Mouse (Mus musculus) forebrain, embryonic 14.5 days (tissue): Measurements from ENCODE around the gene Tmem104. TPM values are rescaled to one million over a fixed set of nuclear protein-coding genes. Genes with fewer than 3 reads are reported as not detected.

Experiments used
- ATAC-seq: fragments of 200-750 bp; cut with Nextera tagmentation; 2 replicates; pipeline ENCODE4 v1.8.0; 2017; ENCODE audit warnings: mild to moderate bottlenecking, moderate library complexity
- DNase-seq: peaks from one replicate; pipeline ENCODE4 v3.0.0-alpha.2; 2015; ENCODE audit warnings: low spot score
- H3K27ac ChIP-seq: fragments of 300-500 bp; sonication (generic); 2 replicates; pipeline ENCODE4 v1.5.1; 2014; ENCODE audit warnings: low read depth, mild to moderate bottlenecking, control low read depth, low read length, moderate library complexity
- H3K27me3 ChIP-seq: fragments of 300-500 bp; sonication (generic); replicated peaks from 2 replicates; pipeline ENCODE4 v1.6.1; 2014; ENCODE audit warnings: low read length, control low read depth, mixed read lengths; ENCODE audit not compliant: control insufficient read depth, insufficient read depth
- H3K36me3 ChIP-seq: fragments of 300-500 bp; sonication (generic); 2 replicates; pipeline ENCODE4 v1.6.1; 2014; ENCODE audit warnings: low read length, control low read depth; ENCODE audit not compliant: control insufficient read depth, insufficient read depth
- H3K4me1 ChIP-seq: fragments of 300-500 bp; sonication (generic); 2 replicates; pipeline ENCODE4 v1.6.1; 2014; ENCODE audit warnings: antibody characterized with exemption, low read length, control low read depth; ENCODE audit not compliant: control insufficient read depth, insufficient read depth
- H3K4me2 ChIP-seq: fragments of 300-500 bp; sonication (generic); 2 replicates; pipeline ENCODE4 v1.6.1; 2014; ENCODE audit warnings: mild to moderate bottlenecking, control low read depth, low read length
- H3K4me3 ChIP-seq: fragments of 300-500 bp; sonication (generic); 2 replicates; pipeline ENCODE4 v1.5.1; 2014; ENCODE audit warnings: low read depth, low read length, control low read depth
- H3K9ac ChIP-seq: fragments of 300-500 bp; sonication (generic); 2 replicates; pipeline ENCODE4 v1.6.1; 2014; ENCODE audit warnings: mild to moderate bottlenecking, low read length, control low read depth, moderate library complexity
- H3K9me3 ChIP-seq: fragments of 300-500 bp; sonication (generic); replicated peaks from 2 replicates; pipeline ENCODE4 v1.6.1; 2016; ENCODE audit warnings: low read length, control low read depth, mixed read lengths; ENCODE audit not compliant: control insufficient read depth
- WGBS: fragments of 180-500 bp; shearing (Covaris S2); extraction: QIAGEN DNeasy Blood & Tissue Kit; methylation state at CpG from one replicate; pipeline ENCODE4 v1.1.7; 2014; 5-methylcytosine and 5-hydroxymethylcytosine counted together
- polyA plus RNA-seq: library from polyadenylated mRNA; unstranded; fragments of >200 nt; fragmentation: Nextera tagmentation; extraction: Ambion mirVana; gene quantifications from 2 replicates; pipeline ENCODE4 v1.2.1, GENCODE M21; 2014

The Tmem104 gene
- polyA plus RNA-seq, 1 experiment from 2014 or later: 6.3 TPM

DNA sequence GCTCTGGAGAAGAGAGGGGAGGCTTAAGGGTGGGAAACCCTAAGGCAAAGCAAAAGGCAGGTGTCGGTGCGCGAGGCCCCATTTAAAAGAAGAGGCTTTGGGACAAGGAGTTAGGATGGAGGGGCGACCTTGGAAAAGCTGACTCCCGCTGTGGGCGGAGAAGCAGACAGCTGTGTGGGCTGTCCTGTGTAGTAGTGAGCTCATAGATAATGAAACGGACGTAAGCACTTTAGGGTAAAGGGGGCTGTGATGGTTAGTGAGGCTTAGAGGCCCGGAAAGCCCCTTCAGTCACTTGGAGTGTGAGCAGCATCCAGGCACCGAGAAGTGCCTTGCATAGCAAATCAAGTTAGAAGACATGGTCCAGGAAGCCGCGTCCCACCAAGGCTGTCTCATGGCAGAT, 406 bp downstream of the Tmem104 start, which contains the start of gene Nat9:
Nat9 (minus strand) TSS at position 167 of the 400 bp plus-strand sequence.
- peak within 1 kb of the TSS; percentile 54 for H3K4me2 ChIP-seq
- 9% methylated on average over 12 of the region's 12 CpGs for WGBS

DNA sequence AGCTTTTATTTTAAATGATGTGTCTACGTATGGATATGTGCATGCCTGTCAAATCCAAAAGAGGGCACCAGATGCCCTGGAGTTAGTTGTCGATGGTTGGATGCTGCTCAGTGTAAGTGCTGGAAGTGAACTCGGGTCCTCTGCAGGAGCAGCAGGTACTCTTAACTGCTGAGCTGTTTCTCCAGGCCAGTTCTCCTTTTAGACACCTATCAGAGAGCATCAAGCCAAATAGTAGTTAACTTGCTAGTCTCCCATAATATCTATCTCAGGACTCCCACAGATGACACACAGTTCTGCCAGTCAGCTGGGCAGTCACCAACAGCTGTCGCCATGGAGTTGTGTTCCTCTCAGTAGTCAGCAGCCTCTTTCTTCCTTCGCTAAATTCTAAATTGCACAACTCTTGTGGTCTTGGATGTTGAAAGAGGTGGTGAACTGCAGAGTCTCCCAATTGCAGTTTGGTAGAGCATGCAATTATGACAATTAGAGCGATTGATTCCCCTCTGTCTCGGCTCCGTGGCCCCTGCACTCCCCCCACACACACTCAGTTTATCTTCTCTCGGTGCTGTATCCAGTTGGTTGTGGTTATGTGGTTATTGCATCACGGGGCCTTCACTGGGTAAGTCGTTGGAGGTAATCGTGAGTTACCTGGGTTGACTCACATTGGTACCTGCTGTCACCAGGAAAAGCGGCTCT, 1.4 kb downstream of the Tmem104 start:
- no peak for DNase-seq
- Histone ChIP-seq H3K9me3 (no peaks in the 10 kb centered on the region), H3K4me1 (0 out of 2 replicates have a peak, but pooled peaks cover 2% of the 10 kb centered on the region), H3K9ac (no peak overlapping the region), H3K27me3 (no peaks in the 10 kb centered on the region), H3K27ac (no peak overlapping the region; the same call in 1 of the 2 replicates), H3K36me3 (peaks cover 4% of the 10 kb centered on the region; the same call in 1 of the 2 replicates), H3K4me3 (no peak overlapping the region), H3K4me2 (no peak overlapping the region; the same call in 1 of the 2 replicates)
- no peak for ATAC-seq
- 83% methylated on average over 13 of the region's 13 CpGs for WGBS

More for the DNA sequence above, 406 bp downstream of the Tmem104 start, which contains the start of gene Nat9:
- Histone ChIP-seq H3K27ac (peak within 1 kb of the TSS; percentile 58), H3K27me3 (no peaks in the 10 kb centered on the region), H3K9me3 (no peaks in the 10 kb centered on the region), H3K9ac (peak within 1 kb of the TSS; percentile 64), H3K36me3 (peaks cover 4% of the 10 kb centered on the region; the same call in 1 of the 2 replicates), H3K4me1 (0 out of 2 replicates have a peak, but pooled peaks cover 2% of the 10 kb centered on the region), H3K4me3 (peak within 1 kb of the TSS; percentile 38)
- DNase-seq (no peak), ATAC-seq (no peak; the same call in 1 of the 2 replicates)

DNA sequence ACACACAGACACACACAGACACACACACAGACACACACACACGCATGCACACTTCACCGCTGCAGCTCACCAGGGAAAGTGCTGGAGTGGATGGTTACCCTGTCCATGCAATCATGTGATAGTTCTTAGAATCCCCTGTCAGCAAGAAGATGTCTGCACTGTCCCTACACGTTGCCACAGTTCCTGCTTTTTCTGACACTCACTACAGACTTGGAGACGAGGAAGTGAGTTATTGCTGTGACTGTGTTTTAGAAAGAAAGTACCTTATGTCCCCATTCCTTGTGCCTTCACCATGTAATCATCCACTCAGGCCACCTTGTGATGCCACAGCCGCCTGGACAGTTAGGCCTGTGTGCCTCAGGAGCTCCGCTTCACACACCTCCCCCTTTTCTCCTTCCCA, 2.0 kb downstream of the Tmem104 start:
- DNase-seq: no peak

DNA sequence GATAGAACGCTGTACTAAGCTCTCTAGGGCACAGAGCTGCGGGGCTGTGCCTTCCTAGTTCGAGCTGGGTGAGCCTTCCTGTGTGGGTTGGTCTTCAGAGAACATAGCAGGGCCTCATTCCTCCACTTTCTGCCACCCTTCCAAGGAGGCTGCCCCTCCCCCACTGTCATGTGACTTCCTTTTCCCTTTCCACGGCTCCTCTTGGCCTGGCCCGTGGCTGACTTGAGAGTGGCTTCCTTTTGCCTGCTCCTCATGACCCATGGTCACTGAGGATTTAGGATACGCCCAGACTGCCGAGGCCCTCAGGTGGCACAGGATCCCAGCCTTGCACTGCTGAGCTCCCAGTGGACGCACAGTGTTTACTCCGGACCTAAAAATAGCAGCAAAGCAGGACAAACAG, 4.9 kb downstream of the Tmem104 start:
- Histone ChIP-seq H3K4me1 (0 out of 2 replicates have a peak, but pooled peaks cover 2% of the 10 kb centered on the region), H3K4me3 (no peak overlapping the region), H3K36me3 (peaks cover 4% of the 10 kb centered on the region; the same call in 1 of the 2 replicates), H3K9me3 (no peaks in the 10 kb centered on the region), H3K9ac (no peak overlapping the region), H3K27ac (no peak overlapping the region), H3K4me2 (no peak overlapping the region), H3K27me3 (no peaks in the 10 kb centered on the region)
- ATAC-seq (no peak), DNase-seq (no peak)
- WGBS: 79% methylated on average over 9 of the region's 9 CpGs

More for the DNA sequence above, 2.0 kb downstream of the Tmem104 start:
- 0 out of 2 replicates have a peak, but pooled peaks cover 2% of the 10 kb centered on the region for H3K4me1 ChIP-seq
- H3K9ac ChIP-seq: no peak overlapping the region
- no peak overlapping the region for H3K27ac ChIP-seq
- no peak overlapping the region for H3K4me3 ChIP-seq
- WGBS: 88% methylated on average over 6 of the region's 6 CpGs
- no peak overlapping the region for H3K4me2 ChIP-seq
- no peak for ATAC-seq
- peaks cover 4% of the 10 kb centered on the region; the same call in 1 of the 2 replicates for H3K36me3 ChIP-seq
- no peaks in the 10 kb centered on the region for H3K27me3 ChIP-seq
- no peaks in the 10 kb centered on the region for H3K9me3 ChIP-seq

DNA sequence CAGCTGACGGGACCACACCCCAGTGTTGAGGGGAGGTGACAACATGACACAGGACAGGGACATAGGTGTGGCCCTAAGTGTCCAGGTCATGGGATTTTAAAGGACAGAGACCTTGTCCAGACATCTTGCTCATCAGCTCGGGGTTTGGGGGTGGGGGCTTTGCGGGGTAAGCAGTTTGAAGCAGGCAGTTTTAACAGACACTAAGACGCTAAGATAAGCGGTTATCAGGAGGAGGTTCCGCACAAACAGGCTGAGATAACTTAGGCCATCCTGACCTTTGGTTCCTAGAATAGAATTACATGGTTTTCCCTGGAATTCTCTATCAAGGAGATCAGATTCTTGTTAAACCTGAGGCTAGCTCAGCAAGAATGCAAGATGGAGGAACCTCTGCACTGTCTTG, 7.4 kb downstream of the Tmem104 start:
- Histone ChIP-seq H3K36me3 (peaks cover 4% of the 10 kb centered on the region; the same call in 1 of the 2 replicates), H3K4me2 (no peak overlapping the region), H3K9me3 (no peaks in the 10 kb centered on the region), H3K27me3 (no peaks in the 10 kb centered on the region), H3K9ac (no peak overlapping the region), H3K27ac (no peak overlapping the region), H3K4me3 (no peak overlapping the region), H3K4me1 (no peaks in the 10 kb centered on the region)
- no peak for ATAC-seq
- 91% methylated on average over 6 of the region's 6 CpGs for WGBS
- DNase-seq: no peak

DNA sequence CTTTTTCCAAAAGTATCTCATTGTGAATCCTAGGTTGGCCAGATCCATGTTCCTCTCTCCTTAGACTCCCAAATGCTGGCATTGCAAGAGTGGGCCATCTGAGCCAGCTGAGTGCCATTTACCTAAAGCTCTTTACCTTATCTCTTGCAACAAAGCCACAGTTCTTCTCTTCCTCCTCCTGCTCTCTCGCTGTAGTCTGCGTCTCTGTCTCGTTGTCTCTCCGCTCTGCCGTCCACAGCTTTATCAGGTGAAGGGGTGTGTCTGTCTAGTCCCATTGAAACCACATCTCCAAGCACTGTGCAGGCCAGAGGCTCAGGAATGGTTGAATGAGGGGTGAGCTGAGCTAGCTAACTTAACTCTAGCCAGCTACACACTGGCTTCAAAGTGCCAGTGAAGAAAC, 8.6 kb downstream of the Tmem104 start:
- Histone ChIP-seq H3K9me3 (no peaks in the 10 kb centered on the region), H3K9ac (no peak overlapping the region), H3K4me1 (no peaks in the 10 kb centered on the region), H3K4me2 (no peak overlapping the region), H3K27me3 (no peaks in the 10 kb centered on the region), H3K27ac (no peak overlapping the region), H3K4me3 (no peak overlapping the region), H3K36me3 (peaks cover 10% of the 10 kb centered on the region; the same call in 1 of the 2 replicates)
- 92% methylated on average over 5 of the region's 5 CpGs for WGBS
- DNase-seq (no peak), ATAC-seq (no peak)

DNA sequence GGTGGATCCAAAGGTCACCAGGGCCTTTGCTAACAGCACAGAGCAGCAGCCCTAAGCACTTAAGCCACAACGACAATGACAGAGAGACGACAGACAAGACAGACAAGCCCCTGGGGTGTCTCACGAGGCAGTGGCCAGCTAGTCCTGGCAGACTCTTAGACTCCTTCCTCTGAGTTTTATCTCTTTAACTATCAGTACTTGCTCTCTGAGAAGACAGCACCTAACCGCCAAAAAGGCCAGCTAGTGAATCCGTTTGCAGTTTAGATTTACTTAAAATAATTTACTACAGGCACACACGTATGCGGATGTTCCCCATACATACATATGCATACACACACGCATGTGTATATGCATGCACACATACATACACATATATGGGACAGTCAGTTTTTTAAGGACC, 10.3 kb downstream of the Tmem104 start:
- peaks cover 18% of the 10 kb centered on the region; the same call in 1 of the 2 replicates for H3K36me3 ChIP-seq
- no peak for ATAC-seq
- no peak overlapping the region for H3K4me2 ChIP-seq
- H3K27me3 ChIP-seq: no peaks in the 10 kb centered on the region
- H3K9ac ChIP-seq: no peak overlapping the region
- H3K27ac ChIP-seq: no peak overlapping the region
- whole genome bisulfite sequencing: 84% methylated on average over 8 of the region's 8 CpGs
- H3K4me3 ChIP-seq: no peak overlapping the region
- H3K9me3 ChIP-seq: no peaks in the 10 kb centered on the region
- no peaks in the 10 kb centered on the region for H3K4me1 ChIP-seq
- DNase-seq: no peak

DNA sequence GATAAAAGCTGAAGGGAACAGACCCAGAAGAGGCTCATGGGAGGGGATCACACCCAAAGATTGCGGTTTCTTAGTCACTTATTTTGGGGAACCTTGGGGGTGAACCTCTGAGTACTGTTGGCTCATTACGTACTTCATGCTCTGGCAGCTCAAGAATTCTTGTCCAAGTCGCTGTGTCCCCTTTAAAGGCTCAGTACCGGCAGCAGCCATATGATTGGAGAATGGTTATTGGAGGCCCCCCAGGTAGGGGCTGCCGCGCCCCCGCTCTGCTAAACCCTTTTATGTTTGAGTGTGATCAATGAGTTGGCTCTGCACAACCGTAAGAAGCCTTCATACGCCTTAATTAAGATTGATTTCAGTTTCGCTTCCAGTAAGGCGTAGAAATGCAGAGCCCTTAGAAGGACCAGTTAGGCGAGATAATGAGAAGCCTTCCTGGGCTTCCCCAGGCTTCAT, 11.7 kb downstream of the Tmem104 start:
- no peak overlapping the region for H3K4me2 ChIP-seq

DNA sequence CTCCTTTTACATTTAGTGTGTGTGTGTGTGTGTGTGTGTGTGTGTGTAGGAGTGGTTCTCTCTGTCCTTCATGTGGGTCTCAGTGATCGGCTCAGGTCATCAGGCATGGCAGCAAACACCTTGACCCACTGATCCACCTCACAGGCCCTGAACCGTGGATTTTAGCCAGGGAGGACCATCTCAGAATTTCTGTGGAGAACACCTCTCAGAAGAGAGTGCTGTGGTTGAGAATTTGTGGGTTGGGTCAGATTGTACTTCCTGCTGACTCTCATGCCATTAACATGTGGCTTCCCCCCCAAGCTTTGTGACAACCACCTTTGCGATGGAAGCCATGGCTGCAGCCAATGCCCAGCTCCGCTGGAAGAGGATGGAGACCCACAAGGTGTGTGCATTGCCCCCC, 13.2 kb downstream of the Tmem104 start:
- no peaks in the 10 kb centered on the region for H3K27me3 ChIP-seq
- H3K4me1 ChIP-seq: no peaks in the 10 kb centered on the region
- H3K4me3 ChIP-seq: no peak overlapping the region
- no peak overlapping the region for H3K9ac ChIP-seq
- H3K4me2 ChIP-seq: no peak overlapping the region
- no peaks in the 10 kb centered on the region for H3K9me3 ChIP-seq
- no peak overlapping the region for H3K27ac ChIP-seq
- DNase-seq: no peak
- peaks cover 27% of the 10 kb centered on the region for H3K36me3 ChIP-seq
- ATAC-seq: no peak
- whole genome bisulfite sequencing: 91% methylated on average over 4 of the region's 4 CpGs

More for the DNA sequence above, 11.7 kb downstream of the Tmem104 start:
- no peak overlapping the region for H3K9ac ChIP-seq
- H3K4me1 ChIP-seq: no peaks in the 10 kb centered on the region
- H3K27ac ChIP-seq: no peak overlapping the region
- peaks cover 18% of the 10 kb centered on the region for H3K36me3 ChIP-seq
- ATAC-seq (no peak), DNase-seq (no peak)
- 54% methylated on average over 12 of the region's 12 CpGs for WGBS
- no peaks in the 10 kb centered on the region for H3K27me3 ChIP-seq
- no peaks in the 10 kb centered on the region for H3K9me3 ChIP-seq
- H3K4me3 ChIP-seq: no peak overlapping the region
